8 mouse cellular contexts compared by ENCODE assay signal in the genomic region with DNA sequence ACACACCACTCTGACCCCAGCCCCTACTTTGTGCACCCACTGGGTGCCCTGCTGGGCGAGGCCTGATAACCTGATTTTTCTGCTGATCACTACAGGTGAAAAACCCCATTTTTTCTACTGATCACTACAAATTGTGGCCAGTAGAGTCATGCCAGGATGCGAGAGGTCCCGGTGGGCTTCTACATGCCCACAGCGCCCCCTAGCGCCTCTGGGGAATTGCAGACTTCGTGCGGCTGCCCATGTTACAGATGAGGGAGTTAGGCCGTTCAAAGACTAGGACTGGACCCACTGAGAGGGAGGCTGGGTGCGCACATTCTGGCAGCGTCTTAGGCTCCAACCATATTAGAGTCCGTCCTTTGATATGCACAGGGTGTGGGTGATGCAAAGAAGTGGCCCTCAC. TPM values are rescaled to one million over a fixed set of nuclear protein-coding genes. Genes with fewer than 3 reads are reported as not detected.
DNase-seq lines count a peak whose midpoint lies in the region; ATAC-seq and TF ChIP-seq lines count a peak whose summit lies in the region.

No protein-coding gene starts in this region.

- peak overlapping the region; percentile 39 for H3K4me2 ChIP-seq in kidney, embryonic 16.5 days (replicated peaks; ENCODE audit: low read depth, low read length)
- H3K4me2 ChIP-seq in liver, embryonic 14.5 days (ENCODE audit: low read depth), result no peak overlapping the region

- TF ChIP-seq CTCF in liver, embryonic 14.5 days (IDR thresholded peaks at IDR 0.05; ENCODE audit: low read depth), result peak; percentile 66

- DNase-seq in kidney, adult 8-10 months, result no peak
- DNase-seq in MEL-GATA-1-ER (ENCODE audit: extremely low read depth, low read depth), result peak; percentile 12
- no peak for DNase-seq in liver, embryonic 14.5 days (ENCODE audit: low read depth in 3 of 3, low spot score in 3 of 3)
- peak; percentile 73 for DNase-seq in retina, postnatal 1 day

- TF ChIP-seq EP300 in liver, embryonic 14.5 days (IDR thresholded peaks at IDR 0.05; ENCODE audit: low read depth), result no peak

- H3K9me3 ChIP-seq in kidney, embryonic 16.5 days (ENCODE audit: low read length), result no peaks in the 10 kb centered on the region
- H3K9me3 ChIP-seq in liver, embryonic 14.5 days (ENCODE audit: control insufficient read depth, low read length), result no peaks in the 10 kb centered on the region

- no peak for ATAC-seq in kidney, embryonic 16.5 days (ENCODE audit: low FRiP score, low TSS enrichment)
- peak; percentile 76 for ATAC-seq in common myeloid progenitor, adult 5-6 weeks (replicated peaks; ENCODE audit: low read depth, poor library complexity, severe bottlenecking)
- peak; percentile 33 to 49; a peak in 3 of 4 replicates for ATAC-seq in hematopoietic stem cell, adult 5-6 weeks (replicated peaks in 1 of 2; ENCODE audit: insufficient read depth in 1 of 2, low FRiP score in 2 of 2, low TSS enrichment in 1 of 2, low read depth in 1 of 2, poor library complexity in 2 of 2, severe bottlenecking in 2 of 2)
- ATAC-seq in liver, embryonic 14.5 days (ENCODE audit: insufficient read depth), result no peak
- no peak for ATAC-seq in inflammation-experienced regulatory T-cells, adult 6 months

- H3K9ac ChIP-seq in kidney, embryonic 16.5 days (replicated peaks; ENCODE audit: low read length), result no peak overlapping the region
- no peak overlapping the region for H3K9ac ChIP-seq in liver, embryonic 14.5 days (replicated peaks)

- WGBS in kidney, embryonic 16.5 days, result 33% methylated on average over 11 of the region's 11 CpGs
- 17% methylated on average over 11 of the region's 11 CpGs for WGBS in liver, embryonic 14.5 days (ENCODE audit: insufficient replicate concordance)

- no peak overlapping the region for H3K27ac ChIP-seq in kidney, embryonic 16.5 days (ENCODE audit: low read length)
- H3K27ac ChIP-seq in liver, embryonic 14.5 days, result no peak overlapping the region

- no peaks in the 10 kb centered on the region for H3K27me3 ChIP-seq in kidney, embryonic 16.5 days (ENCODE audit: insufficient read depth, low read length)
- H3K27me3 ChIP-seq in liver, embryonic 14.5 days (ENCODE audit: control insufficient read depth, insufficient read depth, low read length), result no peaks in the 10 kb centered on the region; the same call in 1 of the 2 replicates

- peaks cover 11% of the 10 kb centered on the region for H3K4me1 ChIP-seq in kidney, embryonic 16.5 days (ENCODE audit: insufficient read depth, low read length)
- H3K4me1 ChIP-seq in liver, embryonic 14.5 days (replicated peaks; ENCODE audit: control insufficient read depth in 2 of 2, insufficient read depth in 2 of 2, low read length in 1 of 2), result no peaks in the 10 kb centered on the region

- H3K4me3 ChIP-seq in kidney, embryonic 16.5 days (ENCODE audit: low read length), result peak overlapping the region; percentile 14
- no peak overlapping the region for H3K4me3 ChIP-seq in liver, embryonic 14.5 days (ENCODE audit: insufficient read depth in 1 of 2, low read depth in 2 of 2, low read length in 2 of 2)

- H3K36me3 ChIP-seq in kidney, embryonic 16.5 days (ENCODE audit: insufficient read depth, low read length), result no peaks in the 10 kb centered on the region
- no peaks in the 10 kb centered on the region for H3K36me3 ChIP-seq in liver, embryonic 14.5 days (replicated peaks; ENCODE audit: control insufficient read depth, insufficient read depth, low read depth)

RNA-seq across cellular contexts. Expression of gene Myl10, which starts 21.9 kb away (rescaled TPM):
- not detected in 2 replicates for polyA plus RNA-seq in kidney, embryonic 16.5 days (2015; fragmentation: Nextera tagmentation; extraction: Ambion mirVana)
- 1.1 TPM in 1 of 2 replicates, not detected in the other for total RNA-seq in common myeloid progenitor, adult 5-6 weeks (2017)
- 14.5 and 23.0 TPM in 2 replicates for total RNA-seq in hematopoietic stem cell, adult 5-6 weeks (2017)
- polyA plus RNA-seq in liver, embryonic 14.5 days (2012; rRNA removed), result not detected in 2 replicates
- polyA plus RNA-seq in liver, embryonic 14.5 days (2014; fragmentation: Nextera tagmentation; extraction: Ambion mirVana), result not detected in 2 replicates
- 1 to 10 TPM in 1 of 3 experiments, not detected in 2; 1.4 TPM for polyA plus RNA-seq in inflammation-experienced regulatory T-cells, adult 6 months (2017; shearing (Covaris generic))

Comparison
In these comparisons a context has a peak if more than half of its experiments do, and no peak if none do; other contexts are left out.
1. ATAC-seq: peak in common myeloid progenitor, adult 5-6 weeks (single experiment) and hematopoietic stem cell, adult 5-6 weeks (2 of 2); none in kidney, embryonic 16.5 days (single experiment), liver, embryonic 14.5 days (single experiment) and inflammation-experienced regulatory T-cells, adult 6 months (single experiment).
2. DNase-seq: peak in MEL-GATA-1-ER (single experiment) and retina, postnatal 1 day (single experiment); none in kidney, adult 8-10 months (0 of 2) and liver, embryonic 14.5 days (0 of 3).